Mouse (Mus musculus): ENCODE data around the gene Rwdd3.

Gene Rwdd3

DNA sequence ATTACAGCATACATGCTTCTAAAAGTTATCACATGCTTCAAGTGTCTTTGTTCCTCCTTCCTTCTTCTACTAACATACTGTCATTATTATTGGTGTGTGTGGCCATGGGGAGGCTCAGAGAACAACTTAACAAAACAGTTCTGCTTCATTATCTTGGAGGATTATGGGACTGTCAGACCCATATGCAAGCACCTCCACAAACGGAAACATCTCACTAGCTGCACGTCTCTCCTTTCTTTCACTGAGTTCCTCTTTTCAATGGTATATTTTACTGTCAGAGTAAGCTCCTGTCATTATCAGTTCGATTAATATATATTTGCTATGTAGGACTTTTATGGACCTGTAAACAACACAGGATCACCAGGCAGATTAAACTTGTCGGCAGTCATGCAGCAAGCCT lies 11.1 kb downstream of the Rwdd3 start:
- DNase-seq (ENCODE audit: low spot score in 2 of 2) = no peak

DNA sequence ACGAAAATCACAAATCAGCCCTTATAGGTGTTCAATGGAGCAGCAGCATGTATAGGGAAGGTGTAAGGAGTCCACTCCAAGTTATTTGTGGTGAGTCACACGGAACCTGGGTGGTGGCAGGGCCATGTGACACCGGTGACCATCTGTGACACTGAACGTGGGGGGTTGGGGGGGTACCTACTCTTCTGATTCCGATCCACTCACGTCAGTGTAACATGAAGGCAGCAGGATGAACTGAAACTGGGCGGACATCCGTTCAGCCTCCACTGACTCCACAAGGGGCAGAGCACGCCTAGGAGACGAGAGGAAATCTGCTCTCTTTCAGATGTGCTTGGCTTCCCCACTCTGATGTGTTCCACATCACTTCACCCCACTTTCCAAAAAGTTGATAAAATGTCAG lies 11.9 kb downstream of the Rwdd3 start:
- no peak for DNase-seq (ENCODE audit: low spot score in 2 of 2)

- peak in 1 of 2 experiments; percentile 22 for DNase-seq (ENCODE audit: low spot score in 2 of 2)
Measured at GRCm38 (mm10) chr3:121158901-121159351, 12.6 kb downstream of the Rwdd3 start.

- no peak for DNase-seq (ENCODE audit: low spot score in 2 of 2)
Measured at GRCm38 (mm10) chr3:121157546-121158330, 13.8 kb downstream of the Rwdd3 start.

- no peak for DNase-seq (ENCODE audit: low spot score in 2 of 2)
Measured at GRCm38 (mm10) chr3:121156451-121157186, 14.9 kb downstream of the Rwdd3 start.

DNA sequence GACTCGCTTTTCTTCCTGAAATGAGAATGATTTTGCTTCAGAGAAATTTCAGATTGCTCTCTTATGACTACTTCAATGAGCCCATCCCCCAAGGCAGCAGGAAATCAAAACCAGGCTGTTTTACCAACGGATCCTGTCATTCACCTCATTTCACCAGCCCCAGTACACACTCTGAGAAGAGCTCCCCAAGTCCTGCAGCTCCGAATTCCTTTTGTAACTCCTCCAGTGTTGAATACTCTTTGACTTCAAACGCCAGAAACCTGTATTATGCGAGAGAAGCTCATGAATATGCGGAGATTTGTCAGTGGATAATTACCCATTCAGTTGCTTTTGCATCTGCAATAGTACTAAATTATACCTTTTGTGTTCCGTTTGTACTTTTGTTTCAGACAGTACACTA lies 15.5 kb downstream of the Rwdd3 start:
- DNase-seq (ENCODE audit: low spot score in 2 of 2) = no peak

DNA sequence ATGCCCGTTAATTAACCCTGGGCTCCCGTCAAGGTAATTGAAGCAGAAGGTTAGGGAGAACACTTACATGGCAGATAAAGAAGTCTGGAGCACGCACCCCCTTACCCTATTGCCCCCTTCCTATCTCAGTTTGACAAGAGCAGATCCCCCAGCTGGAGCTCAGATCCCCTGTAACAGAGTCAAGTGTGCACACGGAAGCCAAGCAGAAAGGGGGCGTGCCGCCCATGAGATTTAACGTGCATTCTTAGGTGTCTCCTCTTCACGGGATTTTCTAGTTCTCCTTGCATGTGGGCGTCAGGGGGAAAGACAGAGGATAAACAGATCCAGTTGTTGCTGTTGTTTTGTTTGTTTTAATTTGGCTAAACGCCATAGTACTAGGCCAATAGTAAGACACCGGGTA lies 37.6 kb downstream of the Rwdd3 start:
- DNase-seq (ENCODE audit: low spot score in 2 of 2) = no peak

DNA sequence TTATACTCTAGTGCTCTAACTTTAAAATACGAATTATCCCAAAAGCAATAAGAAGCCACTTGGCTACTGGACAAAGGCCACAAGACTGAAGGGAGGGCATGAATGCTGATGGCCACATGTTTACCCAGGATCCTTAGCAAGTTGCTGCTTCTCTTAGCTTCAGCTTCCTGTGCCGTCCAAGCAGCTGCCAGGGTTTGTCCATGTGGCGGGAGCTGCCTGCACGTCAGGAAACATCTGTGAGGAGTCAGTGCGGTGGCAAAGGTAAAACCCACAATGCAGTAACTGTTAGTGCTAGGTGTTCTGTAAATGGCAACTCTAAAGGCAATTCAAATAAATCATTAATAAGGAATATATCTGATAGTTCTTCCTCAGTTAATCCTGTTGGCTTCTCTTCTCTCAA lies 38.5 kb downstream of the Rwdd3 start:
- DNase-seq (ENCODE audit: low spot score in 2 of 2) = no peak

- no peak for DNase-seq (ENCODE audit: low spot score in 2 of 2)
Measured at GRCm38 (mm10) chr3:121127171-121127570, 44.3 kb downstream of the Rwdd3 start.

GRCm38 (mm10) chr3:121126476-121126875 lies 45.0 kb downstream of the Rwdd3 start:
- no peak for DNase-seq (ENCODE audit: low spot score in 2 of 2)

GRCm38 (mm10) chr3:121121072-121121471 lies 50.4 kb downstream of the Rwdd3 start:
- DNase-seq (ENCODE audit: low spot score in 2 of 2) = no peak

DNA sequence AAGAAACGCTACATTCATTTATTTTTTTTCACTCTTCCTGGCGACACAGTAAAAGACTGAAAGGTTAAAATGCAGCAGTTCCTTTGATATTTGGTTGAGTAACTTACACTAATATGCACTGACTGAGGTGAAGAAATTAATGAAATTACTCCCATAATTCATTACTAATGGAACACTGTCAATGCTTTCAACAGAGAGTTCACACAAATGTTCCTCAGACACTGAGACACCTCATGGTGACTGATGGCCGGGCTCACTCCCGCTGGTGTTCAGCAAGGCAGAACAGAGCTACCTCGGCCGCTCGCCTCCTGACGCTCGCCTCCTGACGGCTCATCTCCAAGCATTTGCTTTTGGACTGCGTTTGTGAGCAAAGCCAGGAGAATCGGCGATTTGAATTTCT lies 54.9 kb downstream of the Rwdd3 start:
- peak in 1 of 2 experiments; percentile 17 for DNase-seq (ENCODE audit: low spot score in 2 of 2)

DNA sequence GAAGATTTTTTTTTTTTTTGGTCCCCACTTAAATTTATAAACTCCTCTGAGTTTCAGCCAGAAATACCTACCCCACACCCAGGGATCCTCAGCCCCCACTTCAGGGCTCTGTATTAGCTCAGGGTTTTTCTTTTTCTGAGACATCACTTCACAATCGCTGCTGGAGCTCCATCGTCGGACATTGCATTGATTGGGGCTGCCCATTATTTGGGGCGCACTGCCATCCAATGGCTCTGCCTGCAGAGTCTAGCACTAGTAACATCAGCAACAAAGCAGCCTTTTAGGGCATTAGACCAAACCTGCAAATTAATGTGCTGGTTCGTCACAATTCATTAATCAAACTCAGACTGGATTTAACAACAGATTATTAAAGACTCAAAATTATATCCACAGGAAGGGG lies 55.4 kb downstream of the Rwdd3 start:
- DNase-seq (ENCODE audit: low spot score in 2 of 2) = no peak

GRCm38 (mm10) chr3:121111068-121111467 lies 60.4 kb downstream of the Rwdd3 start:
- no peak for DNase-seq (ENCODE audit: low spot score in 2 of 2)

- no peak for DNase-seq (ENCODE audit: low spot score in 2 of 2)
Measured at GRCm38 (mm10) chr3:121110430-121110829, 61.1 kb downstream of the Rwdd3 start.

DNA sequence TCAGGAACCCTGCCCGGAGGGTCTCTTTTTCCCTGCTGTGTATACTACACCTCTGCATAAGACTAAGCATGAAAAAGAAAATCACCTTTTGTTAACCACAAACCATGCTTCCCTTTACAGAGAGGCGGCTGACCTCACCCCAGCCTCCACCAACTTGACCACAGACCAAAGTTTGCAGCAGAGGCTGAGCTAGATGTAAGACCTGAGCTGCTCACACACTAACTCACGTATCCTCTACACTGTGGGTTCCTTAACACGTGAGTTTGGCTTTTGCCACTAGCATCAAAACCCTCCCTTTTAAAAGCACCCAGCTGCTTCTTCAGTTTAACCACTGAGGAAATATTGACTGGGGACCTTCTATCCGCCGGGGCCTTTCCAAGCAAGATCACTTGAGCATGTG lies 64.0 kb downstream of the Rwdd3 start:
- DNase-seq (ENCODE audit: low spot score in 2 of 2) = no peak

DNA sequence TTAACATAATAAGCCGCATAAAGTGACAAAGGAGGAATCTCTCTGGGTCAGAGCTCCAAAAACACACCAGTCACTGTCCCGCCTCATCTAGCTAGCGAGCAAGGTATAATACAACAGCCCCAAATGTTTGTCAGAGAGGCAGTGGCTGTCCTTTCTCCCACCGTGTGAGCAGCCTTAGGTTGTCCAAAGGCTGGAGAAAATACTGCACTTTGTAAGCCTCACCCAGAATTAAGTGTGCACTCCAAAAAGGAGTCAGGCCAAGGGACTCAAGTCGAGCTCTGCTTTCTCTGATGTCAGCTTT lies 66.1 kb downstream of the Rwdd3 start:
- DNase-seq (ENCODE audit: low spot score in 2 of 2) = no peak
